Mouse (Mus musculus) adrenal gland, postnatal 10 days (tissue): ENCODE results near the gene Hoxa2. TPM values are rescaled to one million over a fixed set of nuclear protein-coding genes. Genes with fewer than 3 reads are reported as not detected.
A peak's percentile ranks its signal among the peaks of the same experiment; 100 is the strongest.

Experiments used
- DNase-seq: peaks from one replicate; pipeline ENCODE4 v3.0.0; 2021; ENCODE audit warnings: mixed read lengths
- total RNA-seq, 2 experiments: library from RNA; stranded (reverse); gene quantifications; 2 replicates each; pipeline ENCODE4 v1.2.3; 2021

The Hoxa2 gene
- total RNA-seq, 2 experiments from 2014 or later = 2.3 to 5.1 TPM

DNA sequence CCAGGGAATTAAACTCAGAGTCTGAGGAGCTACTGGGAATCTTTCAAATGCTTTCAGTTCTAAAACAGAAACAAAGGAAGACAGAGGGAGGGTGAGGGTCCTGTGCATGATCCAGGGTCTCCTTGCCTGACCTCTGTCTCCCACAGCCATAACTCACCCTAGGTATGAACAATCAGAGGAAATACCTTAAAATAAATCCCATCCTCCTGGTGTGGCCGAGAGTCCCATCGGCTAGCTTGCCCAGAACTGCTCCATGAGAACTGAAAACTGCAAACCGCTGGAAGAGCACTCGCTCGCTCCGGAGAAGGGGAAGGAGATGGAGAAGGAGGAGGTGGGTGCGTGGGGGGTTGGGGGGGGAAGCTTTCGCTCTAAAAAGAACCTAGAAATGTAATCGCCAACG is 15.1 kb upstream of the Hoxa2 start:
- no peak for DNase-seq

DNA sequence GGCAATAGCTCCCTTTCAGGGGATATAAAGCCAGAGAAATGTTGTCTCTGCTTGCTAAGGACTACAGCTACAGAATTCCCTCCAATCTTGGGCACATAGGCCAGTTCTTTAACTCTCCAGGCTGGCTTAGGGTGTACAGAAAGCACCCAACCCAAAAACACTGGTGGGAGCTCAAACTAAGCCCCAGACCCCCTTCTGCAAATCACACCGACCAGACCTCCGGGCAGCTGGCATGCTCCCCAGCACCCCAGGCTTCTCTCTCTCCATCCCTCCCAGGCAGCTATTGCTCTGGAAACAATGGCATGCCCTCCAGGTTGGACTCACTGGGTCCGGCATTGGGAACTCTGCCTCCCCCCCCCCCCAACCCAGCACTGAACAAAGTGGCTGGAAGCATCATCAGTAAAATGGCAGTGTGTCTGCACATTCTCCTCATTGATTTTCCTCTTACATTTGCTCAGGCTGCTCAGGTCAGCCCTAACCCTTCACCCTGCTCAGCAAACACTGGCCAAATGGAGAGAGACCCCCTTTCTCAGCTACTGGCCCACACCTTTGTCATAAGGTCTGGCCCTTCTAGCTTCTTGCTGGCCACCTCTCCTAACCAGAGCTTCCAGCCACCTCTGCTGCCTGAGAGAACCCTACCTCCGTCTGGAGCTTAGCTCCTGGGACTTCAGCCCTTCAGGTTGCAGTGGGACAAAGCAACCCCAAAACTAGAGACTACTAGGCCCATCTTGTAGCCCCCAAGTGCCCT is 14.5 kb upstream of the Hoxa2 start:
- DNase-seq = peak; percentile 15

DNA sequence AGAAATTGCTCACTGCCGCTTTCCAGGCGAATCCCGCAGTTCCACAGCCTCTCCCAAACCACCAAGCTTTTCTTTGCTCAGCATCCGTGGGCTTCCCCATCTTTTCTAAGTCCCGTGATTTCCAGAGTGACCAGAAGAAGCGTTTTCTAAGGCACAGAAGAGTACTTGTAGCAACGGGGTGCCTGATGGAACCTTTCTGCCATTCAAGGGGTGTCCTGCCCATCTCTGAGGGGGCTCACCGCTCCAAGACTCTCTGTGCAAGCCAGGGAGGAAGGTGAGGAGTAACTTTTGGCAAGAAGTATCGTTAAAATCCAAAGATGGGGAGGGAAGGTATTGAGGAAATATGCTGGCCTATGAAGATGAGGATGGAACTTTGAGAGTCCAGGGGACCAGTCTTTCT is 13.2 kb upstream of the Hoxa2 start:
- peak; percentile 2 for DNase-seq

DNA sequence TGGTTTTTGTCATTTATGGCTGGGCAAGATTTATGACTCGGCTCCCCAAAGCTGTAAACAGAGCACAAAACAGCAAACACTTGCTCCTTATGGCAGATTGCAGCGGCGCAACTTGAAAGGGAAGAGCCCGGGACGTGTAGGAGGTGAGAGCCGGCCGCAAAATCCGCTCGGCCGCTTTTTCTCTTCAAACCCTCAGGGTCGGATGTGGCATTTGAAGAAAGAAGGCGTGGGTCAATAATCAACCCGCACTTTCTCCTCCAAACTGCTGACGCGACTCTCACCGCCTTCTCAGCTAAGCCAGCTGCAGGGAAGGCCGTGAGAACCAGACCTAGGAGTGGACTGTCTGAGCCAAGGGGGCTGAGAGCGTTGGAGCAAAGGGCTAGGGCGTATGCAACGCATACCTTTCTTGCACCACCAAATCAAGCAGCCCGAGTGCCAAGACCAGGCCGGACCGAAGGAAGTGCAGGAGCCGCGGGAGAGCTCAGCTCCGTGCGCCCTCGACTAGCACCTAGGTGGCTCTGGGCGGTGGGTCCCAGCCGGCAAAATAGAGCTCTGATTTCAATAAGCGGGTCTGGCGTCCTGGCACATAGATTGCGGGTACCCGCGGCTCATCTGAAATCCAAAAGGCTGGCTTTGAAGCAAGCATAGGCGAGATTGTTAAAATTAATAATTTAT is 12.6 kb upstream of the Hoxa2 start, which contains the start of gene 5730596B20Rik:
TSS of gene 5730596B20Rik (plus strand) at position 438 of the 675 bp plus-strand sequence.
- peak; percentile 49 for DNase-seq

DNA sequence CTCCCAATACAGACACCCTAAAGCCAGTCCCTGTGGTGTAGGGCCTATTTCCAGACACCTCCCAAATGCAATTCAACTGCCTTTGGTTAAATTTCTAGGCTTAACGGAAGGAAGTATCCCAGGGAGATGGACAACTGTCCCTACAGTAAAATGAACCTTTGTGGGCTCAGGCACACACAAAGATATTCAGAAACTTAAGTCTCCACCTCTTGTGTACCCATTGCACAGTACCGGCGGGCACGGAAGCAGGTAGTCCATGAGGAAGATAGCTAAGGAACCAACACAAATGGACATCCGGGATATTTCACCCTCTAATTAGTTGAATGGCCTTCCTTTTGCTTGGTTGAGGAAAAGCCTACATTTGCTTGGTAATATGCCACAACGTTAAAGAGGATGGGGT is 11.8 kb upstream of the Hoxa2 start:
- DNase-seq = no peak

DNA sequence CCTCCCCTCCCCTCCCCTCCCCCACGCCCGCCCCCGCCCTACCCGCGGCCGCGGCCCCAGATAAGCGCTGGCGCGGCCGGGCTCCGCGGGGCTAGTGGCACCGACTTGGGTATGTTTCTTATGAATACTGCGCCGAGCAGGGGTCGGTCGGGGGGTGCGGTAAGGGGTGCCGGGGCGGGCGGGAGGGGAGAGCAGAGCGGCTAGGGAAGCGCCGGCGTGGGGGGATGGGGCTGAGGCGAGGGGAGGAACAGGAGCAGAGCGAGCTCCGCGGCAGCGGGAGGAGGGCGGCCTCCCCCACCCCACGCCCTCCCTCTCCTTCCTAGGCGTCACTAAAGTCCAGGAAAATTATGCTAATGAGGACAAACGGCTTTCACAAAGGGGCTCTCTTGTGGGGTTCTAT is 11.2 kb upstream of the Hoxa2 start:
- peak; percentile 75 for DNase-seq

DNA sequence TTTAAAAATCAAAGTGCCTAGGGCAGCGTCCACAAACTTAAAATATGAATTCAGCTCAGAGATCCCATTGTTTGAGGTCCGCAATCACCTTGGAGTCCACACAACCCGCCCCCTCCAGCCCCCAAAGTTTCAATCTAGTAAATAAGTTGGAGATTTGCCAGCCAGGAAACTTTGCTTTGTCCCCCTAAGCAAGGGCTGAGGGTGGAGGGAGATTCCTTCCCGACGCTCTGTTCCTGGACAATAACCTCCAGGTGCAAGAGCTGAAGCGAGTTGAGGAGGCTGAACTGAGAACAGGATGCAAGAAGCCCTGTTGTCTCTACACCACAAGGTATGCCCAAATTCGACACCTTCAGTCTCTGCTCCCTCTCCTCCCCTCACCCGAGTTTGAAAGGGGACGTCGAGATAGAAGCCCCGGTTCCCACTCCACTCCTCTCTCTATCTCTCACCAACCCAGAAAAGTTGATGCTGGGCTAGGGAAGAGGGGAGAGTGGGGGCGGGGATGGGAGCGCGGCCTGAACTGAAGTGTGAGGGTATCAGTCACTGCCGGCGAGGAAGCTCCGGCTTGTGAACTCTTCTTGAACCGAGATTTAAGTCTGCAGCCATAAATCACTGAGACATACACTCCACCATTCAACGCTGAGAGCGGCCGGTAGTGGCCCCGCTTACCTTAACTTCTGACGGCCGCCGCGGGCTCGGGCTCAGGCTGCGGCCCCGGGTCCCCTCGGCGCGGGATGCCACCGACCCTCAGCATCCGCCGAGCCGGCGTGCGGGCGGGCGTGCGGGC is 10.5 kb upstream of the Hoxa2 start:
- DNase-seq = peak; percentile 62

DNA sequence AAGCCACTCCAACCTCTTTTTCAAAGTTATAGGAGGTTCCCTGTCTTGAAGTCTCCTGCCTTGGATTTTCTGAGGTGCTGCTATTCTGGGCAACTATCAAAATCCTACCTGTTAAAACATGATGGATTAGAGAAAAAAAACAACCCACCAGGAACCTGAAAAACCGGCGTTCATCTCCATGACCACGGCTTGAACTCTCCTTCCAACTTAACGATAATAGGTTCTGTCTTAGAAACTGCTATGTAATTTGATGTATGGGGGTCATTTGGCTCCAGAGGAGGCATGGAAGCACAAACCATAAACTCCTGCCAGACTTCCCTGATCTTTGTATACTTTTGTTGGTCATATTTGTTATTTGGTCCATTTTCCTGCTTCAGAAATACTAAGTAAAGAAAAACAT is 9.0 kb upstream of the Hoxa2 start:
- no peak for DNase-seq

DNA sequence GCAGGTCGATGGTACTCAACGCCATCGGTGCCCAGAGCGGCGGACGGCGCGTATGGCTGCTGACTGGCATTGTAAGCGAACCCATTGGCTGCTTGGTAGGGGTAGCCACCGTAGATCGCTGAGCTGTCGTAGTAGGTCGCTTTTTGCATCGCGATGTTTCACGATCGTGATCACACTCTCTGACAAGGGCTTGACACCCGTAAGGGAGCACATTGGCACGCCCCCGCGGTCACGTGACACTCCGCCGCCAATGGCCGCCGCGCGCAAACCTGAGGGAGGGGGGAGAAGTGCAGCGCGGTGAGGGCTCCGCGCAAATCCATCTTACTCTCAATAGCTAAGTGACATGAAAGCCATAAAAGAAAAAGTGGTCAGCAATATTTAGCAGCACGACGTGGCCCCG is 7.9 kb upstream of the Hoxa2 start:
- peak; percentile 97 for DNase-seq

DNA sequence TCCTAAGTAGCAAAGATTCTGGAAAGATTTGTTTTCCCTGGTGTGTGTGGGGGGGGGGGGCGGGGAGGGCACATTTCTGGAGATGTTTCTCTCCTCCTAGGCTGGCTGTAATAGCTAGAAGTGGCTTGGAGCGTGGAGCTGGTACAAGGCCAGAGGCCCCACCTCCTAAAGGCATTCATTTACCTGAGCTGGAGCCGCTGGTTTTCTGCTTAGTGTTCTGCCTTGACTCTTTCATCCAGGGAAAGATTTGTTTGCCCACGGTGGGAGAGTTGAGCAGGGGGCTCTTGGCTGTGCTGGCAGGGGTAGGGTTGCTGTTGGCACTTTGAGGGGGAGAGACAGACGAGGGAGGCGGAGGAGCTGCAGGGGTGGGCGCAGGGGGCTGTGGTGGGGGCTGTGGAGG is 7.3 kb upstream of the Hoxa2 start:
- no peak for DNase-seq

DNA sequence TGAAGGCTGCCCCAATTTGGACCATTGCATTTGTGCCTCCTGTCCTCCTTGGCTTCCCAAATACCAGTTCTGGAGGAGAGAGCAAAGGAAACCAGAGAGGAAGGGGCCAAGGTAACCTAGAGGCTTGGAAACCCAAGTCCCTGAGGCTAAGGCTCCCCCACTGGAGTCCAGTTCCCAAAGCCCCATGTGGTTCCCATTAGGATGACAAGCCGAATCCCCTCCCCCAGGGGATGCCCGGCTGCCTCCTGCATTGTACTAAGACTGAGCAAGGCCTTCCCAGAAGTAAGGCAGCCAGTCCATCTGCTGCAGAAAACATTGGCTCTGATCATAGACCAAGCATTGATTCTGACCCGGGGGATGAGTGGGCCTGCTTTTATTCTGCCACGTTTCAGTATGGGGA is 6.7 kb upstream of the Hoxa2 start:
- no peak for DNase-seq

DNA sequence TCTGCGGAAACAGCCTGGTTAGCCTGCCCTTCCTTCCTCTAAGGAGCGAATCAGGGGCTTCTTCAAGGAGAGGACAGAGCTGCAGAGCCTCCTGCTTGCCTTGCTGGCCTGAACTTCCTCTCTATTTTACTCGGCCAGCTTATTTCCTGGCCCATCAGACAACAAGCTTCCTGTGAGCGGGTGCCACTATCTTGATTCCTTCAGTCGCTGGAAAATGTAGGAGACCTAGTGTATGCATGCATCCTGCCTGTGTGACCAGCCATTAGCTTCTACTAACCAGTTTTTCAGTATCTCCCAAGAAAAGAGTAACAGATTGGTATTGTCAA is 6.2 kb upstream of the Hoxa2 start:
- DNase-seq = no peak

DNA sequence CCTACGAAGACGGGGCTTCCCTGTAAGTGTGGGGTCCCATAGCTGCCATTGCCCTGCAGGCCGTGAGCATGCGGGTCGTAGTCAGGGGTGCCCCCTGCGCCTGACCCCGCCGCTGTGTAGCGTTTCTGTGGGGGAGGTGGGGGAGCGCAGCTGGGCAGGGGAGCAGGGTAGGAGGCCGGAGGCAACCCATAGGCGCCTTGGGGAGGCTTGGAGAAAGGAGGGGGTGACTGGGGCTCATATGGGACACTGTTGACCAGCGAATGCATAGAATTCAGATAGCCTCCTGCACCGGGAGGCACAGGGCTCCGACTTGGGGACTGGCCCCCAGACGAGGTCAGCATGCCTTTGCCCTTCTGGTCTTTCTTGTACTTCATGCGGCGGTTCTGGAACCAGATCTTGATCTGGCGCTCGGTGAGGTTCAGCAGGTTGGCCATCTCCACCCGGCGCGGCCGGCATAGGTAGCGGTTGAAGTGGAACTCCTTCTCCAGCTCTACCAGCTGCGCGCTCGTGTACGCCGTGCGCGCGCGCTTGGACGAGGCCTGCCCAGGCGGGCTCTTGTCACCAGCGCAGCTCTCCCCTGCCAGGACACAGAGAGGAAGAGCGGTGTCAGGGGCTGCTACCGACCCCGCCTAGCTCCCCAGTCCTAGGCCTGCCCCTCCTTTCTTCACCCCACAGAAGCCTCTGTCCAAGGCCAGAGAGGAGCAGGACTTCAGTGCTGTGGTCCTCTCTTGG is 5.7 kb upstream of the Hoxa2 start:
- peak; percentile 65 for DNase-seq

DNA sequence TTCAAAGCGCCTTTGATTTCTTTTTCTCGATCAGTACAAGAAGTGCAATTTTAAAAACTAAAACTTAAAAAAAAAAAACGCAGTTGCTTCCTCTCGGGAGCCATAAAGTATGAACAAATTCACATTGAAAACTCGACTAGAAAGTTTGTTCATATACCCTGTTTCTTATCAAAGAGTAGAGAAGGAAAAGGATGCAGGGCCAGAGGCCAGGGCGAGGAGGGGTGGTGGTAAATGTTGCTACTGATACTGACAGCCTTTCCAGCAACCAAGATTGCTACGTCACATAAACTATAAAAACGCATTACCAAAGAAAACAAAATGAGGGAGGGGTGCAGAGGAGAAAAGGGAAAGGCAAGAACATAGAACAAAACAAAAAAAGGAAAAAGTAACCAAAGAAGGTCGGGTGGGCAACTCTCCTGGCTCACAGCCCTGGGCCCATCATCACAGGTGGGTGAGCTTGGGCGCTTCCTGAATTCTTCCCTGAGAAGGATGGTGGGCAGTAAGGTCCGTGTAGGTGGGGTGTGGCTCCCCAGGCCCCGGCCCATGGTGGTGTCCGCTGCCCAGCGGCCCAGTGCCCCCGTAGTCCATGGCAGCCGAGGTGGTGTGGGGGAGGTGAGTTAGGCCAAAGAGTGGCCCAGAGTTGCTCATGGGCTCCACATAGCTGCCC is 5.0 kb upstream of the Hoxa2 start:
- no peak for DNase-seq

DNA sequence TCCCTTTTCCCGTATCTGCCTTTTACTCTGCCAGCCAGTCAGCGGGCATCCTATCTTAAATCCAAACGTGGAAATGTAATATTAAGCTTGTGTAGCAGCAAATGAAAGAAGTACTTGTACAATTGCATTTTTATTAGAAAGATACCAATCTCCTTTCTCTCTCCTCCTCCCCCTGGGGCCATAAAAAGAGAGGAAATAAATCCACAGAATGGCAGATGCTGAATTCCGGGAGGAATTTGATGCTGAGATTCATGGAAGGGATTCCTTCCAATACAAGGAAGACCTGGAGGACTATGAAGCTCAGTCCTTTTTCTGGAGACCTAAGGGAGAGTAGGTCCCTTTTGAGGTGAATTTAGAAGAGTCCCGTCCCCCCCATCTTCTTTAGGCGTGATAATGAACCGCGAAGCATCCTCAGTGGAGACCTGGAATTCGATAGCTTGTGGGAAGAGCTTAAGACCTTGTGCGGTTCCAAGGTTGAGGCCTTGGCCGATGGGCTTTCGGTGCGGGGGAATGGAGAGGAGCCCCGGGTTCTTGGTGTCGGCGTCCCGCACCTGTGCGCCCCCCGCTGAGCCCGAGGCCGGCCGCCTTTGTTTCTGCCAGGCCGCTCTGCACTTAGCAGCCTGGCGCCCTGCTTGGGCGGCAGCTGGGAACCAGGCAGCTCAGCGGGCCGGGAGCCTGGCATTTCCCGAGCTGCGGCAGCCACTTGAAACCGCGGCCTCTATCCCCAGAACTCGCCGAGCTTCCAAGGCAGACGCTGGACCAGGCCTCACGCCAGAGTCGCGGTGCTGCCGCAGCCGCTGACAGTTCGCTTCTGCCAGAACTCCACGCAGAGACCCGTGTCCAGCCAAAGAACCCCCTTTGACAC is 3.8 kb upstream of the Hoxa2 start:
- DNase-seq = peak; percentile 69

DNA sequence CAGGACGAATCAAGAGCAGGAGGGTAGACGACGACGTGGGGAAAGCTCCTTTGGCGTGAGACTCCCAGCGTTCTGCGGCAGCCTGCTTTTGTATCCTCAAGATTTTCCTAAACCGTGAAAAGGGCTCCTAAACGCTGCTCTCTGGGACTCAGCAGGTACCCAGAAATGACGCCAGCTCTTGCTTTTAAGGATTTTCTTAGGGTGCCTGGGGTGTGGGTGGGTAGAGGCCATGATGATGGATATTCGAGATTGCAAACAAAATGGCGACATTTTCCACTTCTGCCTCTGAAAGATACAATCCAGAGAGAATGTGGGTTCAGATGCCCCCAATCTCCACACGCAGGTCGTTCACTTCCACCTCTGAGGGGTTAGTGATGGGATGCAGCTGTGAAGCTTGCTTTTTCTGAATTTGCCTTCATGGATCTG is 3.1 kb upstream of the Hoxa2 start:
- DNase-seq = no peak

DNA sequence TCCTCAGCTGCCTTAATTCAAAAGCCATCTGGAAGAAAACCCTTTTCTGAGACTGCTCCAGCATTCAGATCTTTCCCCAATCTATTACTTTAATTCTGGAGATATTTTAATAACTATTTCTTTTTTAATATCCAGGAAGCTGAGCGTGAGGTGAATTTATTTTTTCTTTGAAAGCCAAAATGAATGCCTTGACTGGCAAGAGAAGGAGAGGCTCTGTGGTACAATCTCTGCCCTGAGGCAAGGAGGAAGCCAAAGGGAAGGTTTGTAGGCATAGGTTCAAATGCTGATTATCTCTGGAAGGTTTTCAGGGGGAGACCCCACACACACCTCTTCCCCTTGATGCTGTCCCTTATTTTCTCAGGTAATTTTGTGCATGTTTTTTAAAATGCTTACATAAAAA is 2.5 kb upstream of the Hoxa2 start:
- no peak for DNase-seq

DNA sequence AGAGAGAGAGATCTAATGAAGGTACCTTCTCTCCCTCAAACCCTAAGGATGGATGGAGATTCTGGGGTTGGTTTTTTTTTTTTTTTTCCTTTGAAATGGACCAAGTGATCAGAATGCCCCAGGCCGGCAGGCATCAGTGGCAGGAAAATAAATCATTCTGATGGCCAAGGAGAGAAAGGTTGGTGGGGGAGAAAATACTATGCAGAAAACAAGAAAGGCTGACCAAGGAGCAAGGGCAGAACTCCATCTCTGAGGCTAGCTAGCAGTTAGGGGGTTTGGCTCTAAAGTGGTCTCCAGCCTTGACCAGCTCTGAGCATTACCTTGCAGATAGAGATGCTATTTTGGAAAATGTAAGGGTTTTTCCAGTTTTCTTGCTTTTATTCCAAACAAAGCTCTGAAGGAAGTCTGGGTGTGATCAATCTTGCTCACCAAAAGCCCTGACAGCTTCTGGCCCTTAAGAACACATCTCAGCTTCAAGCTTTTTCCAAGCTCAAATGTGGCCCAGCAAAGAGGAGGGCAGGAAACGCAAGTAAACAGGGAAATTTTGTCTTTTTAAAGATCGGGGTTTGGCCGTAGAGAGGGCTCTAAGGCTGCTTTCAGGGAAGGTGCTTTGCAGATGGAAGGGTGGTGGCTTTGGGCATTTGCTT is 1.9 kb upstream of the Hoxa2 start:
- DNase-seq = no peak

DNA sequence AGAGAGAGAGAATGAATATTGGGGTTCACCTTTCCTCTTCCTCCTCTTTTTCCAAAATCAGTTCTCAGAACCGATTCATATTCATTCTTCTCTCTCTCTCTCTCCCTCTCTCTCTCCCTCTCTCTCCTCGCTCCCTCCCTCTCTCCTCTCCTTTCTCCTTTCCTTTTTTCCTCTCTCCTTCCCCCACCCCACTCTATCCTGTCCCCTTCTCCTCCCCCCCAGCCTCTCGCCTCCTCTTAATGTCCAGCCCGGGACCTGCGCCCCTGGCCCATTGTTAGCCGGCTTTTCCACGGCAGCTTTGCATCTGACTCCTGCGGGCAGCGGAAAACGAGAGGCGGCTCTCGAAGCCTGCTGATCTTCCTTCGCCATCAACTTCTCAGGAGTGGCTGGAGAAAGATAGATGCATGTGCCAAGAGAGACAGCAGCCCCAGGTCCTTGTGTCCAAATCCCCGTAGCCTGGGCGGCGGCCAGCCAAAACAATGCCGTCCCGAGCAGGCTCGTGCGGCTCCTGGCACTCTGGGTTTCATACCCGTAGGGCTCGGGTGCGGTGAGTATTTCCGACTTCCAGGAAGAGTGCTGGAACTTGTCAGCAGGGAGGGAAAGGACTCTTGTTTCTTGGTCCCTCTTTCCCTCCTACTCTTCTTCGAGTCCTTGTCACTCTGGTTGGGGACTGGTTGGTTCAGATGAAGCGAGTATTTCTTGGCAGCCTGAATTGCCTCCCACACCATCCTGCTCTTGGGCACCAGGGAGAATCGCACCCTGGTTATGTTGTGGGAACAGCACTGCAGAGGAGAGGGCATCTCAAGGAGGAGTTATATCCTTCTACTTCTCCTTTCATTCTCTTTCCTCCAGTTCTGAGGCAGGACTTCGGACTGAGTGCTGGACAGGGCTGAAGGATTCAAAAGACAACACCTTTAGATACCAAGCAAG is 1.1 kb upstream of the Hoxa2 start:
- peak; percentile 66 for DNase-seq
